Mouse (Mus musculus) gastrocnemius, adult 8-10 months (tissue): ENCODE data around the gene Cd207. TPM values are rescaled to one million over a fixed set of nuclear protein-coding genes. Genes with fewer than 3 reads are reported as not detected.
"Not testable (repeated sequence)": the region's sequence is repeated elsewhere in the genome, so short reads cannot be mapped to it uniquely, and the experiment has no call there.

Experiments used
- DNase-seq, 2 experiments: peaks; one replicate each; pipeline ENCODE4 v3.0.0; 2022; ENCODE audit warnings: low spot score in 2 of 2
- total RNA-seq, 4 experiments: library from RNA; stranded (reverse); gene quantifications; 2 replicates each; pipeline ENCODE4 v1.2.4; 2022

Gene Cd207
- total RNA-seq, 4 experiments from 2014 or later, result not detected

DNA sequence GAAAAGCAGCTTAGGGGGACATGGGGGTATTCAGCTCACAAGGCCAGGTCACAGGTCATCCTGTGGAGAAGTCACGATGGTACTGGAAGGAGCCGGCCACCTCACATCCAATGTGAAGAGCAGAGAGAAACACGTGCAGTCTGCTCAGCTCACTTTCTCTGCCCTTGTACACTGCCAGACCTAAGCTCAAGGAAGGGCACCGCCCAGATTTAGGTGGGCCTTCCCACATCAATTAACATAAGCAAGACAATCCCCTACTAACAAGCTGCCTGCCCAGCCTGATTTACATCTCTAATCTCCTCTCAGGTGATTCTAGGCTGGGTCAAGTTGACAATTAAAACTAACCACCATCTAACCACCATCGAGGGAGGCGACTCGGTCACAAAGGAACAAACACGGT, 20.3 kb upstream of the Cd207 start:
- no peak for DNase-seq

DNA sequence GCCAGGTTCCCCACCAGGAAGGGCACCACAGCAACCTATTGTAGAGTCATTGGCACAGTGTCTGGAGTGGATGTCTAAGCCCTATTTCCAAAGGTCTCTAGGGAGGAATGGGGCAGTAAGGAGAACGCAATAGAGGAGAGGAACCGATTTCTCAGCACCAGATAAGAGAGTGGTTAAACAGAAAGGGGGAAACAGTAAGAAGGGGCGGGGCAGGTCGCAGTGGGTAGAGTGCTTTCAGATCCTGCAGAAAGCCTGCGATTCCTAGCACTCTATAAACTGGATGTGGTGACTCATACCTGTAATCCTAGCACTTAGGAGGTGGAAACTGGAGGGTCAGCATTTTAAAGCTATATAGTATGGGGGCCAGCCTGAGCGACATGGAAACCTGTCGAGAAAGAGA, 19.0 kb upstream of the Cd207 start:
- no peak for DNase-seq

DNA sequence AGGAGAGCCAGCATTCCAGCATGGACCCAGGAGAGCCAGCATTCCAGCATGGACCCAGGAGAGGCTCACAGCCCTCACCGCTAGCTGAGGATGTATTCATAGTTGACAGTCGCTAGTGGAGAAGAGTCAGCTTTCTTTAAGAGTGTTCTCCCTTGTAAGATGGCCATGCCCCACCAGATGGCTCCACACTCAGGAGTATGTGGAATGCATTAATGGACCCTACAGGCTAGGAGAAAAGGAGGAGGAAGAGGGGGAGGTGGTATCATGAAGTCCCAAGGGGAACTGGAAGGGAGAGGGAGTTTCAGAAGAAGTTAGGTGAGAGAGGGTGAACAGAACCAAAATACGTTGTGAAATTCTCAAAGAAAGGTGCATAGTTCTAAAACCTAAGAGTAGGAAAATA, 18.1 kb upstream of the Cd207 start:
- no peak for DNase-seq

DNA sequence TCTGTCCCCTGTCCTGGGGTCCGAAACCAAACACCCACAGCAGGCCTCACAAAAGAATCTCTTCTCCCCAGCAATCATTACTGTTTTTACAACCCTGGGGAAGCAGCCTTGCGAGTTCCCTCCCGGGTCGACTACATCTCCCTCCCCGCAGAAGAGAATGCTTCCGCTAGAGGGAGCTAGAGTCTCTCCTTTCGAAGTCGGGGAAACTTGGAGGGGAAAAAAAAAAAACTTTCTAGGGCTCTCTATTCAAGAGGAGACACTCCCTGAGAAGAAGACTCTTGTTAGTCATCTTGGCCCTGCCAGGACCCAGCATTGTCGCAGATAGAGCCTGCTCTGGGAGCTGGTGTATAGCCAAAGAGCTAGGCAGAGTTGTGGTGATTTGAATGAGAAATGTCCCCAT, 16.2 kb upstream of the Cd207 start:
- DNase-seq, result no peak

DNA sequence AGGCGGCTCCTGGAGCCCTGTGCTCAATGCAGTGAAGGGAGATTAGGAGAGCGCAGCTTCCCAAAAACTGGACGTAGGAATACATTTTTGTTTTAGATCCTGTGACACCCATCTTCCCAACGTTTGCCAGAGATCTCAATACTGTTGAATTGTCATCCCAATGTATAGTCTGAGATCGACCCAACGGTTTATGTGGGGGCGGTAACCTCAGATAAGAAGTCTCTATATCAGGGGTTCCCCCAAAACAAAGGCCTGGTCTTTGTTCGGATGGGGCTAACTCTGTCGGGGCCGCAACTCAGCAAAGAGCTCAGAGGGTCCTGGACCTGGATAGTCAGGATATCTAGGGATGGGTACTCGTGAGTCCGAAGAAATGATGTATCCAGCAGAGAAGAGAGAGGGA, 15.3 kb upstream of the Cd207 start:
- DNase-seq, result no peak

DNA sequence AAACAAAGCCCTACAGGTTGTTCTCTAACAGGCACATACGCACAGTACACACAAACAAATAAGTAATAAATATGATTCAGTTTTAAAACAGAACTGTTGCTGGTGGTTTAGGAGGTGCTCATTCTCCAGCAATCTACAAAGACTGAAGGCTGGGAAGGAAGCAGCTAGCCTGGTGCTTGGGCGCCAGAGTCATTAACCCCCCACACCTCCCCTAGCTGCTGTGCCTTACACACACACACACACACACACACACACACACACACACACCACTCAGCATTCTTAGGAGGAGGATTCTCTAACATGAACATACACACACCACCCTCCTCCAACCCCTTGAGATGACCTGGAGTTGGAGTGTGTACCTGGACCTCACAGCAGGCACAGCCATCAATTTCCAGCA, 13.3 kb upstream of the Cd207 start:
- DNase-seq, result no peak

DNA sequence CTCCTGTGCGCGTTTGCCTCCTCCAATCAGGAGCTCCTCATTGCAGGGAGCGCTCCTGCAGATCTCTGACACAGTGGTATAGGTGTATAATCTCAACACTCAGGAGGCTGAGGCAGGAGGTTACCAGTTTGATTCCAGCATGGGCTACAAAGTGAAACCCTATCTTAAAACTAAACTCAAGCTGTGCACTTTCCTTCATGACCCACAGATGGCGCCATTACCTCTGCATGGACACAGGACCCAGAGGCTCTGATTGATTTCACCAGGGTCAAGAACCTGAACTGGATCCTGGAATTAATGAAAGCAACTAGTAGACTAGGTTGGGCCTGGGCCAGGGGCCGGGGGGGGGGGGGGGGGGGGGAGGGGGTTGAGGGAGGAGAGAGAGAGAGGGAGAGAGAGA, 12.6 kb upstream of the Cd207 start:
- DNase-seq, result no peak

DNA sequence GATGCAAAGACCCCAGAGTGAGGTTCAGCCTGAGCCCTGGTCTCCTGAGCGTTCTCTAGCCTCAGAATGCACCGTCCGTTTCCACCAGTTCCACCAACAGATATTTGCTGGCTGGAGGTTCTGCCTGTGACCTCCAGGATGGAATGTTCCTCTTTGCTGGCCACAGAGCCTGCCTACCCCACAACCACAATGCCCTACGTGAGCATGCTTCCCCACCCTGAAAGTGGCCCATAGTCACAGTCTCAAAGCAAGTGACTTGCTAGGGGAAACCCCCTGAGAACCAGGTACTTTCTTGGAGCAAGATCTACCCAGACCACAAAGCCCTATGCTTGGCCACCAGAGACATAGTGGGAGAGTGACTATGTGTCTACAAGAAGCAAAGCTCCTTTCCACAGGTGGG, 11.7 kb upstream of the Cd207 start:
- no peak for DNase-seq

DNA sequence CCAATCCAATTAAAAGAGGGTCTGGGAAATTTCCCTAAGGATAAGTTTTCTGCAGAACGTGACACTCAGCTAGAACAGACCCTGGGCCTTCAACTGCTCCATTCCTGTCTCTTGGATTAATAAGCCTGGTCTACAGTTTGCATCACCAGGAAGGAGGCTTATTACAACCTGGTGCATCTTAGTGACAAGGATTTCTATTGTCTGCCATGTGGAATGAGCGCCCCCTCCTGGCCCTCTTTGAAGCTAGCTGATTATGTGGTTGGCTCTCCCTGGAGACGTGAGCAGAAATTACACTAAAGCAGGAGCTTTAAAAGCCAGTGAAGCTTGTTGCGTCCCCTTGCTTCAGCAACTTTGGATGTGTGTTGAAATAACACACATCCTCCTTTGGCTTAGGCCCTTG, 4.3 kb downstream of the Cd207 start:
- DNase-seq, result peak; percentile 15 to 23

DNA sequence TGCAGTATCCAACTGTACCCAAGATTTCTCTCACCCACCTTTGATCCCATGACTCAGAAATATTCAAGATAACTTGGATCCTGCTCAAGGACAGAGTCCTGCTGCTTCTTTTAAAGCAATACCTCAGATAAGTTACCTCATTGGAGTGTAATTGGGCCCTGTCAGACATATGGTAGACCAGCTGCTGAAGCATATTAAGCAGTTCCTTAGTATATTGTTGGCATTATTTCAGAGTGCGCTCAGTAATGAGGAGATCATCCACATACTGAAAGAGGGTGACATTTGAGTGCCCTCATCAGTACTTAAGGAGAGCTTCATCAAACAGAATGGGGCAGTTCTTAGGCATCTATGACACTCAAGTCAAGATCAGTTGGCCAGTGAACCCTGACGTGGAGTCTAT, 12.6 kb downstream of the Cd207 start:
- no peak for DNase-seq

DNA sequence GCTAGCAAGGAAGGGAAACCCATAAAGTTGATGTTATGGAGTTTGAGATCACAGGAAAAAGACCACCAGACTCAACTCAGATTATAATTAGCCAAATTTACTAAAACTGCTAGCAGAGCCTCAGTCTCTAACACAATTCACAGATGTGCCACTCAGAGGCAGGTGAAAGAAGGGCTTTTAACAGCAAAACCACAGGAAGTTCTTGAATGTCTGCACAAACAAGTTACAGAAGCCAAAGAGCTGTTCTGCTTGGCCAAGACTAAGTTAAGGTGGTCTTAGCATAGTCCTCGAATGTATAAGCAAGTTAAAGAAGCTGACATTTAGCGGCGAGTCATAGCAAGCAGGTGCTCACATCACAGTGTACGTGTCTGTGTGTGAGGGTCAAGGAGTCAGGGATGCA, 16.8 kb downstream of the Cd207 start:
- DNase-seq, result no peak

DNA sequence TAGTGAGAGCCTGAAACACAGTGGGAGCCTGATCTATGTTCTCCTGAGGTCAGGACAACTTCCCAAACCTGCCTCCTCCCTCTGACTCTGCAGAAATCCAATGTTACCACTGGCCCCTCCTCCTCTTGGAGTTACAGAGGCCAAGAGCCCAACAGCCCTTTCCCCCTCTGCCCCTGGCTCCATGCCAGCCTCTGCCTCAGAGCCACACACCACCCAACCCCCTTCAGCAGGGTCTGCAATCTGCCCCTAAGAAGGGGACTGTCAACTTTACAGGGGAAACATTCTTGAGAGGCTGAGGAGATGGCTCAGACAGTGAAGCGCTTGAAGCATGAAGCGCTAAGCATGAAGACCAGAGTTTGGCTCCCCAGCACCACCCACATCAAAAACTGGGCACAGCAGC, 21.6 kb downstream of the Cd207 start, which contains the start of gene Clec4f:
Clec4f (minus strand) TSS at position 101 of the 400 bp plus-strand sequence.
- no peak for DNase-seq

DNA sequence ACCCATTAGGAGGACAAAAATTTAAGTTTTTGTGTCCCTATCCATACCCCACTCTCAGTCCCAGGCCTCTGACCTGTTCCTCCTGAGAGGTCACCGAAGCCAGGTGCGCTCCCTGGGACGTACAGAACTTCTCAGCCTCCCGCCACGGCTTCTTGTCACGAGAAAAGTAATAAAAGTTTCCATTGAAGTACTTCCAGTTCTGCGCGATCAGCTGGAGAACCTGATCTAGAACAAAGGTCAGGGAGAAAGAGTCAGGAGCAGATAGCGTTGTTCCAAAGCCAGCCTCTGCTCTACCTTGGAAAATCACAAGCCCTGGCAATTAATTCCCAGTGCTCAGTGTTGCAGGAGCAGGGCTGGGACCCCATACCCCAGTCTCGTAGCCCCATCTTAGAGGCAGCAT, 30.9 kb downstream of the Cd207 start:
- DNase-seq, result no peak

DNA sequence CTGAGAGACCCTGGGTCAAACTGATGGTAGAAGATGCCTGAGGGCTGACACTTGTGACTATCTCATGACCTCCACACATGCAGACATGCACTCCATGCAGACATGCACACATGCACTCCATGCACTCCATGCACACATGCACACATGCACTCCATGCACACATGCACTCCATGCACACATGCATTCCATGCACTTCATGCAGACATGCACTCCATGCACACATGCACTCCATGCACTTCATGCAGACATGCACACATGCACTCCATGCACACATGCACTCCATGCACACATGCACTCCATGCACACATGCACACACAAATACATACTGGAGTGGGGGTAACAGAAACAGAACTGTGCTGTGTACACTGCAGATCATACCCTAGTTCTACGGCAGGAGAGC, 42.3 kb downstream of the Cd207 start:
- no peak for DNase-seq

DNA sequence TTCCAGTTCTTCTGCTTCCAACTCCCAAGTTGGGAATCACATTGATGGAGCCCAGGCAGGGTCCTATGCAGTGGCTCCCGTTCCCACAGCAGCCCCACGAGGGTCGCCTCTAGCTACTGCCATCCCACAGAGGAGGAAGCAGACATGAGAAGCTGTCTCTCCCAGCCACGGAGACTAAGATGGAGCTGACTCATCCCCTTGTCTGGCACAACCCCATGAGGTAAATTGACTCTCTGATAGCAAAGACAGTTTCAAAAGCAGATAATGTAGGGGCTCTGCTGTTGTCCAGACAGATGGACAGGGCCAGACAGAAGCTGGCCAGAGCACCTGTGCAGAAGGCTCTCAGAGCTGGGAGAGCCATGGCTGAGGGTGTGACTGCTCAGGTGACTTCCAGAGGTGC, 43.0 kb downstream of the Cd207 start:
- not testable (repeated sequence) for DNase-seq

DNA sequence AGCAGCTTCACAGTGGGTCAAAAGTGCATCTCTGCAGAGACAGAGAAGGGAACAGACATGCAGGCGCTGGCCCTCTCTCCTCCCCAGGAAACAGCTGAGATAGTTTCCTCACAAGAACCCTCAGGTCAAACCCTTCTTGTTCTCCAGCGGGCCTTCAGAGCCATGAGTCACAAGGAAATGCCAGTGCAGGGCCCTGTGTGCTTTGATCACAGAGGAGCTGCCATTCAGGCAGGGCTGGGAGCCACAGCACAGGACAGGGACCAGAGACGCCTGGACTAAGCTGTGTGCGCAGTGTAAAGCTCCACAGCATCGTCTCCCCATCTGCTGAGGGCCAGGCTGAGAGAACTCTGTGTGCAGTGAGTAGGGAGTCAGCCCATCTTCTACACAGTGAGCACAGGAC, 43.6 kb downstream of the Cd207 start:
- DNase-seq, result not testable (repeated sequence)

DNA sequence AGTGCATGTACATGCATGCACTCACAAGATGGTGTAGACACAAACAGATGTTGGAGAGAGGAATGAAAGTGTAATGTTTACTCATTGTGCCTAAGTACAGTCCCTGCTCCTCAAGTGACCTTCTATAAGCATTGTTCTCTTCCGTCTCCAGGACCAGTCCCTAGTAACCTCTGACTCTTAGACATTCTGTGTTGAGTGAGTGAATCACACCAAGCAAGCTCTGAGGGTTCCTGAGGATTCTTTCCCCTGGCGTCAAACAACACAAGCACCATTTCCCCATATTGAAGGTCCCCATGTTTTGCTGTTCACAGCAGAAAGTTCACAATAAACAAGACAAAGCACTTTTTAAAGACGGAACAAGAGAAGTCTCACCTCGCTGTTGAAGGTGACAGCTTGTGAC, 45.8 kb downstream of the Cd207 start:
- DNase-seq, result no peak

DNA sequence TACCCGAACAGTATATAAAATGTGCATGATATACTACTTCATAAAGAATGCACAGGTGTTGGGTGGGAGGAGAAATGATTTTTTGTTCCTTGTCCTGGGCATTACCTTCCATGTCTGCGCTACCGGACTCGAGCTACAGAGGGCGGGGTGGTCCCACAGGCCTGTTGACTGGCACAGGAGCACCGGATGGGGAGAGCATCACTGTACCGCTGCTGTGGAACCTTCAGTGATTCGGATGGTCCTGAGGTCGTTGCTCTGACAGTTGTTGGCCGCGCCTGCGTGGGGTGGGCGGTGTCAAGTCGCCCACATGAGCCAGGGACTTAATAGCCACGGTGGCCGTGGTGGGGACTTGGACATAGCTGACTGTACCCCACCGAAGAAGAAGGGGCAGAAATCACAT, 50.9 kb downstream of the Cd207 start:
- no peak for DNase-seq

Other genes starting within 250 kb of the Cd207 start
- 10 to 100 TPM in 3 of 4 experiments, 1 to 10 TPM in 1; 9.8 to 20.1 (median 14.8) TPM for gene Tet3, start 218.8 kb downstream of the Cd207 start, total RNA-seq
- 10 to 100 TPM; 14.6 to 17.3 (median 16.2) TPM for gene Dguok, start 170.9 kb downstream of the Cd207 start, total RNA-seq
- gene Actg2, start 141.6 kb downstream of the Cd207 start, total RNA-seq, result under 1 TPM; 0.39 to 0.73 (median 0.55) TPM
- 1 to 10 TPM; 5.6 to 6.8 (median 6.3) TPM for gene Stambp, start 105.1 kb downstream of the Cd207 start, total RNA-seq
- gene Clec4f, start 21.7 kb downstream of the Cd207 start, total RNA-seq, result not detected
- gene Vax2, start 33.4 kb upstream of the Cd207 start, total RNA-seq, result not detected
- gene Atp6v1b1, start 65.1 kb upstream of the Cd207 start, total RNA-seq, result not detected
- not detected for gene Ankrd53, start 84.8 kb upstream of the Cd207 start, total RNA-seq
- gene Tex261, start 98.0 kb upstream of the Cd207 start, total RNA-seq, result 10 to 100 TPM; 46.9 to 56.0 (median 53.8) TPM
- gene Nagk, start 117.1 kb upstream of the Cd207 start, total RNA-seq, result 1 to 10 TPM; 6.2 to 7.6 (median 7.1) TPM
- 100 to 1,000 TPM in 1 of 4 experiments, 10 to 100 TPM in 3; 87.8 to 128 (median 93.8) TPM for gene Paip2b, start 153.9 kb upstream of the Cd207 start, total RNA-seq
- gene Zfp638, start 189.3 kb upstream of the Cd207 start, total RNA-seq, result 10 to 100 TPM; 32.2 to 49.2 (median 42.0) TPM